Mouse (Mus musculus) central nervous system, embryonic 14 days (tissue): ENCODE data around the gene Cd200r3. TPM values are rescaled to one million over a fixed set of nuclear protein-coding genes. Genes with fewer than 3 reads are reported as not detected.

Source experiments
- polyA plus RNA-seq: library from polyadenylated mRNA; depleted of rRNA; stranded (reverse); fragments of >200 nt; gene quantifications from 2 replicates; pipeline ENCODE4 v1.2.3, GENCODE M21; 2012; rRNA removed

Gene Cd200r3
- 0.04 and 0.11 TPM in 2 replicates for polyA plus RNA-seq

GRCm38 (mm10) chr16:44943468-44943867 is at the start of gene Cd200r3:
Gene Cd200r3 (plus strand): TSS chr16:44943678.

Other genes starting within 250 kb of the Cd200r3 start
- 6.9 and 7.8 TPM in 2 replicates for gene Nepro, start 219.4 kb upstream of the Cd200r3 start, polyA plus RNA-seq
- 19.7 and 21.2 TPM in 2 replicates for gene Gtpbp8, start 197.3 kb upstream of the Cd200r3 start, polyA plus RNA-seq
- gene Cd200r1, start 177.9 kb upstream of the Cd200r3 start, polyA plus RNA-seq: 0.51 and 0.68 TPM in 2 replicates
- gene Cd200r4, start 131.9 kb upstream of the Cd200r3 start, polyA plus RNA-seq: 0.13 and 0.16 TPM in 2 replicates
- gene Cd200r2, start 76.6 kb upstream of the Cd200r3 start, polyA plus RNA-seq: 0.04 TPM in 2 replicates
- gene Ccdc80, start 149.7 kb downstream of the Cd200r3 start, polyA plus RNA-seq: 8.5 and 20.8 TPM in 2 replicates
- gene Slc35a5, start 215.0 kb downstream of the Cd200r3 start, polyA plus RNA-seq: 17.8 and 22.1 TPM in 2 replicates
- gene Atg3, start 215.1 kb downstream of the Cd200r3 start, polyA plus RNA-seq: 36.8 and 39.7 TPM in 2 replicates